Mouse (Mus musculus): ENCODE results near the gene Phlpp2.

The Phlpp2 gene

GRCm38 (mm10) chr8:109903909-109904469, 35.6 kb downstream of the Phlpp2 start:
- no peak for DNase-seq (ENCODE audit: low spot score)

GRCm38 (mm10) chr8:109904928-109905668, 36.8 kb downstream of the Phlpp2 start:
- DNase-seq (ENCODE audit: low spot score), result no peak

- DNase-seq (ENCODE audit: low spot score), result no peak
These were observed 38.6 kb downstream of the Phlpp2 start for GRCm38 (mm10) chr8:109906907-109907306.

- DNase-seq (ENCODE audit: low spot score), result no peak
These were observed 39.0 kb downstream of the Phlpp2 start for GRCm38 (mm10) chr8:109907376-109907775.

- no peak for DNase-seq (ENCODE audit: low spot score)
These were observed 48.9 kb downstream of the Phlpp2 start for GRCm38 (mm10) chr8:109917277-109917676.

GRCm38 (mm10) chr8:109920406-109921390, 52.4 kb downstream of the Phlpp2 start:
- DNase-seq (ENCODE audit: low spot score), result no peak

- no peak for DNase-seq (ENCODE audit: low spot score)
These were observed 73.4 kb downstream of the Phlpp2 start for GRCm38 (mm10) chr8:109941606-109942360.

GRCm38 (mm10) chr8:109945153-109945632, 76.9 kb downstream of the Phlpp2 start:
- DNase-seq (ENCODE audit: low spot score), result no peak

GRCm38 (mm10) chr8:109945694-109946093, 77.4 kb downstream of the Phlpp2 start:
- no peak for DNase-seq (ENCODE audit: low spot score)

GRCm38 (mm10) chr8:109946272-109946671, 77.9 kb downstream of the Phlpp2 start:
- DNase-seq (ENCODE audit: low spot score), result no peak

GRCm38 (mm10) chr8:109947447-109948284, 79.3 kb downstream of the Phlpp2 start:
- no peak for DNase-seq (ENCODE audit: low spot score)

GRCm38 (mm10) chr8:109948285-109948564, 79.9 kb downstream of the Phlpp2 start:
- DNase-seq (ENCODE audit: low spot score), result no peak

- DNase-seq (ENCODE audit: low spot score), result no peak
These were observed 83.8 kb downstream of the Phlpp2 start for GRCm38 (mm10) chr8:109952171-109952570.

GRCm38 (mm10) chr8:109954486-109954948, 86.2 kb downstream of the Phlpp2 start:
- no peak for DNase-seq (ENCODE audit: low spot score)

GRCm38 (mm10) chr8:109957167-109958028, 89.1 kb downstream of the Phlpp2 start:
- DNase-seq (ENCODE audit: low spot score), result no peak

- no peak for DNase-seq (ENCODE audit: low spot score)
These were observed 89.8 kb downstream of the Phlpp2 start for GRCm38 (mm10) chr8:109958036-109958655.

GRCm38 (mm10) chr8:109959112-109959511, 90.8 kb downstream of the Phlpp2 start:
- no peak for DNase-seq (ENCODE audit: low spot score)

GRCm38 (mm10) chr8:109961693-109962367, 93.5 kb downstream of the Phlpp2 start, which contains the start of gene Marveld3:
TSS of gene Marveld3 (minus strand) at chr8:109962203.
- no peak for DNase-seq (ENCODE audit: low spot score)

GRCm38 (mm10) chr8:109962896-109963295, 94.6 kb downstream of the Phlpp2 start:
- DNase-seq (ENCODE audit: low spot score), result no peak

Measured in ovary, adult 18-20 months (tissue).